Mouse (Mus musculus) gastrocnemius, adult 8-10 months (tissue): ENCODE data around the gene Rexo1. TPM values are rescaled to one million over a fixed set of nuclear protein-coding genes. Genes with fewer than 3 reads are reported as not detected.

Experiments
- DNase-seq, 2 experiments: peaks; one replicate each; pipeline ENCODE4 v3.0.0; 2022; ENCODE audit warnings: low spot score in 2 of 2
- total RNA-seq, 4 experiments: library from RNA; stranded (reverse); gene quantifications; 2 replicates each; pipeline ENCODE4 v1.2.4; 2022

Rexo1 gene
- total RNA-seq, 4 experiments from 2014 or later, result 8.5 to 11.1 (median 10.1) TPM

- no peak for DNase-seq
Observed at GRCm38 (mm10) chr10:80584642-80585552, 23.5 kb upstream of the Rexo1 start.

GRCm38 (mm10) chr10:80584045-80584488 is 22.7 kb upstream of the Rexo1 start:
- DNase-seq, result no peak

- DNase-seq, result no peak
Observed at GRCm38 (mm10) chr10:80583047-80583446, 21.7 kb upstream of the Rexo1 start.

- DNase-seq, result no peak
Observed at GRCm38 (mm10) chr10:80578911-80579310, 17.6 kb upstream of the Rexo1 start.

GRCm38 (mm10) chr10:80578131-80578750 is 16.9 kb upstream of the Rexo1 start:
- DNase-seq, result peak; percentile 70 to 76

- DNase-seq, result peak; percentile 97
Observed at GRCm38 (mm10) chr10:80577195-80578130, 16.1 kb upstream of the Rexo1 start, which contains the start of gene Klf16. Gene Klf16, minus strand, starts transcription at chr10:80577321.

- peak in 1 of 2 experiments; percentile 25 for DNase-seq
Observed at GRCm38 (mm10) chr10:80576351-80577194, 15.2 kb upstream of the Rexo1 start.

- DNase-seq, result no peak
Observed at GRCm38 (mm10) chr10:80575925-80576324, 14.6 kb upstream of the Rexo1 start.

- no peak for DNase-seq
Observed at GRCm38 (mm10) chr10:80574896-80575295, 13.5 kb upstream of the Rexo1 start.

GRCm38 (mm10) chr10:80573944-80574343 is 12.6 kb upstream of the Rexo1 start:
- DNase-seq, result no peak

GRCm38 (mm10) chr10:80572477-80572876 is 11.1 kb upstream of the Rexo1 start:
- no peak for DNase-seq

- peak in 1 of 2 experiments; percentile 5 for DNase-seq
Observed at GRCm38 (mm10) chr10:80570871-80571836, 9.8 kb upstream of the Rexo1 start.

- no peak for DNase-seq
Observed at GRCm38 (mm10) chr10:80570419-80570818, 9.1 kb upstream of the Rexo1 start.

GRCm38 (mm10) chr10:80569664-80570066 is 8.3 kb upstream of the Rexo1 start:
- peak; percentile 70 to 75 for DNase-seq

- DNase-seq, result no peak
Observed at GRCm38 (mm10) chr10:80568876-80569275, 7.5 kb upstream of the Rexo1 start.

GRCm38 (mm10) chr10:80566375-80567092 is 5.2 kb upstream of the Rexo1 start:
- DNase-seq, result peak; percentile 70 to 76

- DNase-seq, result no peak
Observed at GRCm38 (mm10) chr10:80560621-80561020, 739 bp downstream of the Rexo1 start.

GRCm38 (mm10) chr10:80559431-80559830 is 1.9 kb downstream of the Rexo1 start:
- no peak for DNase-seq
